Mouse (Mus musculus) brain, adult 2 months (tissue): Measurements from ENCODE around the gene 4632433K11Rik.

Experiments used
- DNase-seq: peaks from one replicate; pipeline ENCODE4 v3.0.0; 2011; ENCODE audit warnings: low read depth, low spot score

4632433K11Rik gene

GRCm38 (mm10) chr7:5020000-5020681 is 13.8 kb upstream of the 4632433K11Rik start, which contains the start of the genes Zfp865 and Ccdc106:
Gene Zfp865 (plus strand): TSS chr7:5020376.
Gene Ccdc106 (plus strand): TSS chr7:5020553.
- DNase-seq = peak; percentile 100

- DNase-seq = no peak
Observed at GRCm38 (mm10) chr7:5020685-5021084, 13.2 kb upstream of the 4632433K11Rik start.

GRCm38 (mm10) chr7:5021197-5021596 is 12.7 kb upstream of the 4632433K11Rik start:
- no peak for DNase-seq

DNA sequence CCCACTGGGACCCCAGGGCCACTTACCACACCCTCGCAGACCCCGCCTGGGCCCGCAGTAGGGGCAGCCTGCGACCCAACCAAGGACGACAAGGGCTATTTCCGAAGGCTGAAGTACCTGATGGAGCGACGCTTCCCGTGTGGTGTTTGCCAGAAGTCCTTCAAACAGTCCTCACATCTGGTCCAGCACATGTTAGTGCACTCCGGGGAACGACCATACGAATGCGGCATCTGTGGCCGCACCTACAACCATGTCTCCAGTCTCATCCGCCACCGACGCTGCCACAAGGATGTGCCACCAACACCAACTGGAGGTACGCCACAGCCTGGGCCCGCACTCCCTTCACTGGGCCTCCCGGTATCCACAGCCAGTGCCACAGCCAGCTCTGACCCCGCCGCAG is 4.4 kb upstream of the 4632433K11Rik start:
- DNase-seq = no peak

GRCm38 (mm10) chr7:5029946-5030345 is 4.0 kb upstream of the 4632433K11Rik start:
- DNase-seq = no peak

DNA sequence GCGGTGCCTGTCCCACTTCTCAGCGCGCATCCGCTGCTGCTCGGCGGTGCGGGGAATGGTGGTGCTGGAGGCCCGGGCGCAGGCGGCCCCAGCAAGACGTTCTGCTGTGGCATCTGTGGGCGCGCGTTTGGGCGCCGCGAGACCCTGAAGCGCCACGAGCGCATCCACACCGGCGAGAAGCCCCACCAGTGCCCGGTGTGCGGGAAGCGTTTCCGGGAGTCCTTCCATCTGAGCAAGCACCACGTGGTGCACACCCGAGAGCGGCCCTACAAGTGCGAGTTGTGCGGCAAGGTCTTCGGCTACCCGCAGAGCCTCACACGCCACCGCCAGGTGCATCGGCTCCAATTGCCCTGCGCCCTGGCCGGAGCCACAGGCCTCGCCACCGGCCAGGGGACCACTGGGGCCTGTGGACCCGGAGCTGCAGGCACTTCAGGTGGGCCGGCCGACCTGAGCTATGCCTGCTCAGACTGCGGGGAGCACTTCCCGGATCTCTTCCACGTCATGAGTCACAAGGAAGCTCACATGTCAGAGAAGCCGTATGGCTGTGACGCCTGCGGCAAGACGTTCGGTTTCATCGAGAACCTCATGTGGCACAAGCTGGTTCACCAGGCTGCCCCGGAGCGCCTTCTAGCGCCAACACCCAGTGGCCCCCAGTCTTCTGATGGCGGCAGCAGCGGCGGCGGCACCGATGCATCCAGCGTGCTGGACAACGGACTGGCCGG is 3.2 kb upstream of the 4632433K11Rik start:
- no peak for DNase-seq

- DNase-seq = no peak
Observed at GRCm38 (mm10) chr7:5031496-5031895, 2.4 kb upstream of the 4632433K11Rik start.

GRCm38 (mm10) chr7:5035628-5036027 is 1.7 kb downstream of the 4632433K11Rik start:
- no peak for DNase-seq

- DNase-seq = no peak
Observed at GRCm38 (mm10) chr7:5036136-5036535, 2.2 kb downstream of the 4632433K11Rik start.

GRCm38 (mm10) chr7:5037026-5037425 is 3.1 kb downstream of the 4632433K11Rik start:
- DNase-seq = no peak

GRCm38 (mm10) chr7:5037467-5037866 is 3.5 kb downstream of the 4632433K11Rik start:
- DNase-seq = no peak

DNA sequence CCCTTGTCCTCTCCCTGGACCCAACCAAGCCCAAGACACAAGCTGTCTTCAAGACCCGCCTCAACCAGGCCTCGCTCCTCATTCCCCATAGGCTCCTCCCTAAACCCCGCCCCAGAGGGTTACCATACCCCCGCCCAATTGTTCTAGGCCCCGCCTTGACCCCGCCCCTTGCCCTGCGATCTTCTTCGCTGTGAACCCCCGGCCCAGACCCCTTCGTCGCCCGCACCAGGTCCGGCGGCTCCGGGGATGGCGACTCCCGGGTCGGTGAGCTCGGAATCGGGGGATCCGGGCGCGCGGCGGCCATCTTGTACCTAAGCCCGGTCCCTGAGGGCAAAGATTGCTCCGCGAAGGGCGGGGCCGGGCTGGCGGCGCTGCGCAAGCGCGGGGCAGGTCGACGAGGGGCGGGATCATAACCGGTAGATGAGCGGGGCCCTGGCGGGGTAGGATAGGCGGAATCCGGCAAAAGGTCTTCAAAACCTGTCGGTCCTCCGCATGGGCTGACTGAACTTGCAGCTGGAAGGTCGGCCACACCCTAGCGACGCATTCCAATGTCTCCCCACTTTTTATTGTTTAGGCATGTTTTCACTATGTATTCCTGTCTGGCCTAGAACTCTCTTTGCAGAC is 4.3 kb downstream of the 4632433K11Rik start, which contains the start of gene Zfp784:
TSS of gene Zfp784 (minus strand) at position 338 of the 624 bp plus-strand sequence.
- DNase-seq = peak; percentile 96

GRCm38 (mm10) chr7:5038940-5039339 is 5.0 kb downstream of the 4632433K11Rik start:
- no peak for DNase-seq

DNA sequence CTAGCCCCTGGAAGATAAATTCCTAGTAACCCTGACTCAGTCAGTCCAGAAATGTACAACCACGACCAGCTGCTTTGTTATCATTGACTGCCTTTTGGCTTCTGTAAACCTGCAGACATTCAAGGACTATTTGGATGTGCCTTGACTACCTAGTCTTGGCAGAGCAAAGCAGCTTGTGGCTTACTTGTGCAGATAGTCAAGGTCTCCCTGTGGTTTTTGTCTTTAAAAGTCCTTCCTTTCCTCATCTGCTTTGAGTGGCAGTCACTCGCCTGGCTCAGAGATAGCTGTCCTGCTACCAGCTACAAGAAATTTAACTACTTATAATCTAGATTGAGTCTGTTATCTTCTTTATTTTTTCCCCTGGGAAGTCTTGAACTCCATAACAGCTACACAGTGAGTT is 11.1 kb downstream of the 4632433K11Rik start:
- DNase-seq = no peak

DNA sequence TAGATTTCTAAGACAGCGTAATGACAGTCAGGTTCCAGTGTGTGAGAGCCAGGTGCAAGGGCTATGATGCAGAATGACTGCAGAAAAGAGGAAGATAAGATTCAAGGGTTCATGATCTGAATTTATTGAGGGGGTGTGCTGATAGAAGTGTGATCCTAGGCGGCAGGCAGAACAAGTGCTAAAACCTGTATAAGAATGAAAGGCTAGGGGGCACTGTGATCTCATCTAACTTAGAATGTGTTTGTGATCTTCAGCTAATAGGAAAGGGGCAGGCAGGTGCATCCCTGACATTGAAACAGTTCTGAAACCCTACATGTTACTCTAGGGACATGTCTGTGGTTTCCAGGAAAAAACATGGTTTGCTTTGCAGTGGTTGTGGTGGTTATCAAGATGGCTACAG is 12.2 kb downstream of the 4632433K11Rik start:
- no peak for DNase-seq

- DNase-seq = peak; percentile 67
Observed at GRCm38 (mm10) chr7:5047313-5047712, 13.4 kb downstream of the 4632433K11Rik start.

DNA sequence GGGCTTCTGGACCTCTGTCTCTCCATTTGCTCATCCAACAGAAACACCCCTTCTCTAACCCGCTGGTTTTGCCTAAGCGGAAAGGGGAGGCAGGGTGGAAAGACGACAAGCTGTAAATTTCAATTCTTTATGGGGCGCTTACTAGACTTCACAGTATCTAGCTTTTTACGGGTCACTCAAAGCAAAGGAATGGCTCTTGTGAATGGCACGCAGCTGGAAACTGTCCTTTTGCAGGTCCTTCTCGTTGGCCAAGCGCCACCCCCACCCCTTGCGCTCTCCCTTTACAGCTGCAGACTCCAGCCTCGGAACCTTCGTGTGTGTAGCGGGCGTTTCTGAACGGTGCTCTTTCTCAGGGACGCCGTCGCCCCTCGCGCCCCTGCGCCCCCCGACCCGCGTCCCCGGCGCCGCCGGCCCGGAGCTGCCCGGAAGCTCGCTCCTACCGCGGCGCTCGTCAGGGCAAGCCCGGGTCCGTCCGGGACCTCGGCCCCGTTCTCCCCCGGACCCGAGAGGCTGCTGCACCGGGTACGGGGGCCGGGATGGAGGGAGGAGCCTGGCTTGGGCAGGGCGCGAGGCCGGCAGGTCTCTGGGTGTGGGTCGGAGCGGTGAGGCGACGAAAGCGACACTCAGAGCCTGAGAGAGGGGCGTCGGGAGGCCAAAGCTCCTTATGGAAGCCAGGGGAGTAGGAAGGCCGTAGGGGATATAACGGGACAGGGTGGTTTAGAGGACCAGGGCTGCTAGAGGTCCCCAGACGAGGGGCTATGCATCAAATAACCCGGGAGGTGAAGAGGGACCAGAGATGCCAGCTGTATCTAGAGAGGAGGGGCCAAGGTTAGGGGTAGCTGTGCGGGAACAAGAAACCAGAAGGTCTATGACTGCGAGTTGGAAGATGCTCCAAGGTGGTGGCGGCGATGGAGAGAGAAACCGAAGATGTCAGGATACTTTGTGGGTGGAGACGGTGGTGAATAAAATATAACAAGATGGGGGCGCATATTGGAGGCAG is 17.6 kb downstream of the 4632433K11Rik start, which contains the start of gene Zfp580:
TSS of gene Zfp580 (plus strand) at position 346 of the 1,000 bp plus-strand sequence.
- DNase-seq = peak; percentile 89

DNA sequence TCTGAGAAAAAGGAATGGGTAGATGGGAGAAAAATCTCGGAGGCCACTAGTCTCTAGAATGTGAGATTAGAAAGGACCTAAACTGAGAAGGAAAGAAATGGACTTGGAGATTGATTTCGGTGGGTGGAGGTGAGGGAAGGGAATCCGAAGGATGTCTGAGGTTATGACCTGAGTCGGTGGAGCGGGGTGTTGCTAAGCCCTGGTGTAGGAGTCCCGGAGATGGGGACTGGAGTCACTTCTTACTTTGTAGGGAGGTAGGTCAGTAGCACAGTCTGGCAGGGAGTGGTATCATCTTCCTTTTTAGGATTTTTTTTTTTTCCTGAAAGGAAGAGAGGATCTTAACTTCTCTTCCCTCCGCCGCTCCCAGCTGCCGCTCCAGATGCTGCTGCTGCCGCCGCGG is 18.5 kb downstream of the 4632433K11Rik start:
- DNase-seq = peak; percentile 52

DNA sequence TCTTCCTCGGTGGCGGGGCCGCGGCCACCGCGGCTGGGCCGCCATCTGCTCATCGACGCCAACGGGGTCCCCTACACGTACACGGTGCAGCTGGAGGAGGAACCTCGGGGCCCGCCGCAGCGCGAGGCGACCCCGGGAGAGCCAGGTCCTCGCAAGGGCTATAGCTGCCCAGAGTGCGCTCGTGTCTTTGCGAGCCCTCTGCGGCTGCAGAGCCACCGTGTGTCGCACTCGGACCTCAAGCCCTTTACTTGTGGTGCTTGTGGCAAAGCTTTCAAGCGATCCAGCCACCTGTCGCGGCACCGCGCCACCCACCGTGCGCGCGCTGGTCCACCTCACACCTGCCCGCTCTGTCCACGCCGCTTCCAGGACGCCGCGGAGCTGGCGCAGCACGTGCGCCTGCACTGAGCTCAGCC is 19.0 kb downstream of the 4632433K11Rik start:
- DNase-seq = peak; percentile 40

GRCm38 (mm10) chr7:5053456-5054179 is 19.7 kb downstream of the 4632433K11Rik start:
- peak; percentile 85 for DNase-seq
